Mouse (Mus musculus) hindbrain, embryonic 15.5 days (tissue): ENCODE measurements around the gene Hist1h2bf. TPM values are rescaled to one million over a fixed set of nuclear protein-coding genes. Genes with fewer than 3 reads are reported as not detected.
A peak's percentile ranks its signal among the peaks of the same experiment; 100 is the strongest.
"Not testable (repeated sequence)": the region's sequence is repeated elsewhere in the genome, so short reads cannot be mapped to it uniquely, and the experiment has no call there.

Experiments used
- ATAC-seq: fragments of 200-750 bp; cut with Nextera tagmentation; 2 replicates; pipeline ENCODE4 v1.8.0; 2017; ENCODE audit warnings: low read depth, moderate number of reproducible peaks, moderate TSS enrichment; ENCODE audit not compliant: low FRiP score
- H3K27ac ChIP-seq: fragments of 300-500 bp; sonication (generic); replicated peaks from 2 replicates; pipeline ENCODE4 v1.5.1; 2015; ENCODE audit warnings: mild to moderate bottlenecking, inconsistent platforms
- H3K27me3 ChIP-seq: fragments of 300-500 bp; sonication (generic); 2 replicates; pipeline ENCODE4 v1.6.1; 2015; ENCODE audit warnings: control low read depth, inconsistent platforms
- H3K36me3 ChIP-seq: fragments of 300-500 bp; sonication (generic); 2 replicates; pipeline ENCODE4 v1.6.1; 2015; ENCODE audit warnings: control low read depth, inconsistent platforms
- H3K4me1 ChIP-seq: fragments of 300-500 bp; sonication (generic); replicated peaks from 2 replicates; pipeline ENCODE4 v1.6.1; 2015; ENCODE audit warnings: control low read depth, inconsistent platforms
- H3K4me2 ChIP-seq: fragments of 300-500 bp; sonication (generic); 2 replicates; pipeline ENCODE4 v1.6.1; 2015; ENCODE audit warnings: moderate library complexity, mild to moderate bottlenecking, inconsistent platforms
- H3K4me3 ChIP-seq: fragments of 300-500 bp; sonication (generic); 2 replicates; pipeline ENCODE4 v1.5.1; 2015; ENCODE audit warnings: mild to moderate bottlenecking, inconsistent platforms
- H3K9ac ChIP-seq: fragments of 300-500 bp; sonication (generic); 2 replicates; pipeline ENCODE4 v1.6.1; 2015; ENCODE audit warnings: inconsistent platforms
- H3K9me3 ChIP-seq: fragments of 300-500 bp; sonication (generic); 2 replicates; pipeline ENCODE4 v1.6.1; 2016; ENCODE audit warnings: control low read depth, inconsistent platforms
- WGBS: fragments of 180-500 bp; shearing (Covaris S2); methylation state at CpG from one replicate; pipeline ENCODE4 v1.1.7; 2015; 5-methylcytosine and 5-hydroxymethylcytosine counted together
- polyA plus RNA-seq: library from polyadenylated mRNA; unstranded; fragments of >200 nt; fragmentation: Nextera tagmentation; extraction: Ambion mirVana; gene quantifications from 2 replicates; pipeline ENCODE4 v1.2.1, GENCODE M21; 2015

Gene Hist1h2bf
- polyA plus RNA-seq, 1 experiment from 2014 or later, result 2.0 TPM

DNA sequence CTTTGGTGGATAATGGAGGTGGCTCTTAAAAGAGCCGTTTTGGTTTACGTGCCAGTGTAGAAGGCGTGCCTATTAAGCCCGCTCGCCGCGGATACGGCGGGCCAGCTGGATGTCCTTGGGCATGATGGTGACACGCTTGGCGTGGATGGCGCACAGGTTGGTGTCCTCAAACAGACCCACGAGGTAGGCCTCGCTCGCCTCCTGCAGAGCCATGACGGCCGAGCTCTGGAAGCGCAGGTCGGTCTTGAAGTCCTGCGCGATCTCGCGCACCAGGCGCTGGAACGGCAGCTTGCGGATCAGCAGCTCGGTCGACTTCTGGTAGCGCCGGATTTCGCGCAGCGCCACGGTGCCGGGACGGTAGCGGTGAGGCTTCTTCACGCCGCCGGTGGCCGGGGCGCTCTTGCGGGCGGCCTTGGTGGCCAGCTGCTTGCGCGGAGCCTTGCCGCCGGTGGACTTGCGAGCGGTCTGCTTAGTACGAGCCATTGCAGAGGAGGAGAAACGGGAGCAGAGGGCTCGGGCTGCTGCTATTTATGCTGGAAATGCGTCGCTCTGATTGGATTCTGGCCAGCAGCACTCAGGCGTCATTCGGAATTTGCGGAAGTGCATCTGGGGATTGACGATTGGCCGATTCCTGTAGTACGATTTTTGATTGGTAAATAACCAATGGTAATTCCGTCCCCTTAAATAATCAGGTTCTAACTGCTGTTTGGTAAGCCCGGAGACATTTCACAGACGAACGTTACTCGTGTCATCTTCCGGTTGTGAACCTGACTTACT is 11.9 kb downstream of the Hist1h2bf start, which contains the start of gene Hist1h3e:
Hist1h3e (minus strand) TSS at position 487 of the 777 bp plus-strand sequence.
- Histone ChIP-seq H3K9ac (peak within 1 kb of the TSS; percentile 58), H3K4me2 (peak within 1 kb of the TSS; percentile 78), H3K27ac (peak within 1 kb of the TSS; percentile 97), H3K4me3 (peak within 1 kb of the TSS; percentile 49)
- ATAC-seq, result peak; percentile 97
- H3K36me3 ChIP-seq, H3K9me3 ChIP-seq, H3K27me3 ChIP-seq, H3K4me1 ChIP-seq: not testable (repeated sequence)
- under 1% methylated on average over 53 of the region's 67 CpGs for WGBS

GRCm38 (mm10) chr13:23561531-23561882 is 12.5 kb downstream of the Hist1h2bf start:
- peak overlapping the region; percentile 49 for H3K4me3 ChIP-seq
- 0% methylated on average over 2 of the region's 5 CpGs for WGBS
- not testable (repeated sequence) for H3K36me3 ChIP-seq

GRCm38 (mm10) chr13:23560699-23561098 is 13.3 kb downstream of the Hist1h2bf start:
- H3K4me2 ChIP-seq, result 0 out of 2 replicates have a peak overlapping the region, but pooled peaks have one; percentile 4
- not testable (repeated sequence) for ATAC-seq, H3K36me3 ChIP-seq, H3K27me3 ChIP-seq, H3K9me3 ChIP-seq, H3K27ac ChIP-seq, H3K4me3 ChIP-seq, H3K9ac ChIP-seq
- peaks cover 17% of the 10 kb centered on the region for H3K4me1 ChIP-seq
- 24% methylated on average over 2 of the region's 2 CpGs for WGBS

More at GRCm38 (mm10) chr13:23561531-23561882, 12.5 kb downstream of the Hist1h2bf start:
- Histone ChIP-seq H3K27ac (peak overlapping the region; percentile 97), H3K4me2 (peak overlapping the region; percentile 78), H3K4me1 (peaks cover 11% of the 10 kb centered on the region), H3K9ac (peak overlapping the region; percentile 58; the same call in 1 of the 2 replicates)
- not testable (repeated sequence) for ATAC-seq, H3K9me3 ChIP-seq, H3K27me3 ChIP-seq

DNA sequence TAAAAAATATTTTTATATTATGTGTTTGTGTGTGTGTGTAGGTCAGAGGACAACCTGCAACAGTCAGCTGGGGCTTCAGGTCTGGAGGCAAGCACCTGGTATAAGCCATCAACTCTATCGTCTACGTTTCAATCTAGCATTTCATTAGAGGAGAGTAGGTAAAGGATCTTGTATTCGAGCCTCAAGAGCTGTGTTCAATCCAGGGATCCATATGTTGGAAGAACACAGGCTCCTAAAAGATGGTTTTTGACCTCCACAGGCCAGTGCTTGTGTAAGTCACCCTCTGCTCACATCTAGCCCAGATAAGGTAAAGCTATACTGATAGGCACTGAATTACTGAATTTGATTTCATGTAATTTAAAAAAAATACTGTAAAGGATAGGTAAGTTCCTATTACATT is 17.1 kb downstream of the Hist1h2bf start:
- Histone ChIP-seq H3K4me2 (0 out of 2 replicates have a peak overlapping the region, but pooled peaks have one; percentile 100), H3K4me1 (peaks cover 32% of the 10 kb centered on the region), H3K36me3 (no peaks in the 10 kb centered on the region), H3K9ac (no peak overlapping the region), H3K4me3 (no peak overlapping the region), H3K9me3 (no peaks in the 10 kb centered on the region), H3K27me3 (no peaks in the 10 kb centered on the region), H3K27ac (0 out of 2 replicates have a peak overlapping the region, but pooled peaks have one; percentile 11)
- 75% methylated on average over 3 of the region's 3 CpGs for WGBS
- ATAC-seq, result no peak

GRCm38 (mm10) chr13:23555839-23556416 is 18.1 kb downstream of the Hist1h2bf start:
- peak overlapping the region; percentile 53 for H3K4me3 ChIP-seq
- H3K4me2 ChIP-seq, result peak overlapping the region; percentile 100
- peak overlapping the region; percentile 90 for H3K27ac ChIP-seq
- peak; percentile 88 for ATAC-seq
- H3K27me3 ChIP-seq, result no peaks in the 10 kb centered on the region
- 0% methylated on average over 18 of the region's 18 CpGs for WGBS
- H3K36me3 ChIP-seq, result no peaks in the 10 kb centered on the region
- H3K9me3 ChIP-seq, result no peaks in the 10 kb centered on the region
- peaks cover 36% of the 10 kb centered on the region for H3K4me1 ChIP-seq
- peak overlapping the region; percentile 63 for H3K9ac ChIP-seq

DNA sequence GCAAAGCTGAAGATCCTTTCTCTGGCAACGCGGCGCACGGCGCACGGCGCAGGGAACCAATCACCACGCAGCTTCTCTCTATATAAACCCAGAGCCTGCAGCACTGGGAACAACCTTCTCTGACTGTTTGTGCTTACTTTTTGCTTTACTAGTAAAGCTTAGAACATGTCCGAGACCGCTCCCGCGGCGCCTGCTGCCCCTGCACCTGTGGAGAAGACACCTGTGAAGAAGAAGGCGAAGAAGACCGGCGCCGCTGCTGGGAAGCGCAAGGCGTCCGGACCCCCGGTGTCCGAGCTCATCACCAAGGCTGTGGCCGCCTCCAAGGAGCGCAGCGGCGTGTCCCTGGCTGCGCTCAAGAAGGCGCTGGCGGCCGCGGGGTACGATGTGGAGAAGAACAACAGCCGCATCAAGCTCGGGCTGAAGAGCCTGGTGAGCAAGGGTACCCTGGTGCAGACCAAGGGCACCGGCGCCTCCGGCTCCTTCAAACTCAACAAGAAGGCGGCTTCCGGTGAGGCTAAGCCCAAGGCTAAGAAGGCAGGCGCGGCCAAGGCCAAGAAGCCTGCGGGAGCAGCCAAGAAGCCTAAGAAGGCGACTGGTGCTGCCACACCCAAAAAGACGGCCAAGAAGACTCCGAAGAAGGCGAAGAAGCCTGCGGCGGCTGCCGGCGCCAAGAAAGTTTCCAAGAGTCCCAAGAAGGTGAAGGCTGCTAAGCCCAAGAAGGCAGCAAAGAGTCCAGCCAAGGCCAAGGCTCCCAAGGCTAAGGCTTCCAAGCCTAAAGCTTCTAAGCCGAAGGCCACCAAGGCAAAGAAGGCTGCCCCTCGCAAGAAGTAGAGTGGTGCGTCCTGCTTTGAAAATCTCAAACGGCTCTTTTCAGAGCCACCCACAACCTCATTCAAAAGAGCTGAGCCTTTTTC is 18.8 kb downstream of the Hist1h2bf start:
- Histone ChIP-seq H3K27me3 (no peaks in the 10 kb centered on the region), H3K9ac (peak overlapping the region; percentile 63), H3K4me3 (peak overlapping the region; percentile 53), H3K27ac (peak overlapping the region; percentile 90), H3K9me3 (no peaks in the 10 kb centered on the region), H3K4me2 (peak overlapping the region; percentile 100), H3K36me3 (no peaks in the 10 kb centered on the region), H3K4me1 (peaks cover 38% of the 10 kb centered on the region)
- peak; percentile 79 for ATAC-seq
- under 1% methylated on average over 53 of the region's 54 CpGs for WGBS

DNA sequence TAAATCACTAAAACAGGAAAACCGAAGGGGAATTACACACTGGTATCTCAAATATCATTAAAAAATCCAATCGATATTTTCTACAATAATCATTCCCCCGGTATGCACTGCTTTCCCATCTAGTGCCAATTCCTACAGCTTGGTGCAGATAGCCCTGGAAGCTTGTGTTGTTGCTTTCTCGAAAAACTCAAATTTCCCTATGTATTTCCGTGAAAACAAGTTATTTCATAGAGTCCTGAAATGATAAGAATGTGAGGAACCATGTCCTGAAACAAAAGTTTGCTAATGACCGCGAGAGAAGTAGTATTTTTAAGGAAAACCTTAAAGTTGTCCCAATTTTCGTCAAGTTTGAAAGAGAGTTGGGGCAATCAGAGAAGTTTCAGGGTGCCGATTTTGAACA is 19.6 kb downstream of the Hist1h2bf start:
- peak overlapping the region; percentile 53 for H3K4me3 ChIP-seq
- H3K27ac ChIP-seq, result peak overlapping the region; percentile 90
- H3K9me3 ChIP-seq, result no peaks in the 10 kb centered on the region
- H3K36me3 ChIP-seq, result no peaks in the 10 kb centered on the region
- WGBS, result 21% methylated on average over 9 of the region's 9 CpGs
- H3K4me1 ChIP-seq, result peaks cover 38% of the 10 kb centered on the region
- H3K4me2 ChIP-seq, result peak overlapping the region; percentile 100
- no peaks in the 10 kb centered on the region for H3K27me3 ChIP-seq
- peak overlapping the region; percentile 63 for H3K9ac ChIP-seq
- no peak for ATAC-seq

GRCm38 (mm10) chr13:23552962-23553361 is 21.0 kb downstream of the Hist1h2bf start, which contains the start of gene Hist1h1d:
Gene Hist1h1d (plus strand): TSS chr13:23553262.
- Histone ChIP-seq H3K27ac (0 out of 2 replicates have a peak within 1 kb of the TSS, but pooled peaks have one; percentile 87), H3K4me2 (peak within 1 kb of the TSS; percentile 100), H3K4me3 (no peak within 1 kb of the TSS), H3K27me3 (no peaks in the 10 kb centered on the region), H3K9ac (0 out of 2 replicates have a peak within 1 kb of the TSS, but pooled peaks have one; percentile 17), H3K4me1 (peaks cover 38% of the 10 kb centered on the region), H3K9me3 (no peaks in the 10 kb centered on the region), H3K36me3 (no peaks in the 10 kb centered on the region)
- no peak for ATAC-seq

GRCm38 (mm10) chr13:23551931-23552914 is 21.8 kb downstream of the Hist1h2bf start:
- Histone ChIP-seq H3K9ac (0 out of 2 replicates have a peak overlapping the region, but pooled peaks have one; percentile 17), H3K27ac (peak overlapping the region; percentile 87), H3K36me3 (no peaks in the 10 kb centered on the region), H3K4me3 (peak overlapping the region; percentile 46), H3K9me3 (no peaks in the 10 kb centered on the region), H3K4me2 (peak overlapping the region; percentile 64), H3K4me1 (peaks cover 38% of the 10 kb centered on the region), H3K27me3 (no peaks in the 10 kb centered on the region)
- 52% methylated on average over 8 of the region's 8 CpGs for WGBS
- ATAC-seq, result no peak

DNA sequence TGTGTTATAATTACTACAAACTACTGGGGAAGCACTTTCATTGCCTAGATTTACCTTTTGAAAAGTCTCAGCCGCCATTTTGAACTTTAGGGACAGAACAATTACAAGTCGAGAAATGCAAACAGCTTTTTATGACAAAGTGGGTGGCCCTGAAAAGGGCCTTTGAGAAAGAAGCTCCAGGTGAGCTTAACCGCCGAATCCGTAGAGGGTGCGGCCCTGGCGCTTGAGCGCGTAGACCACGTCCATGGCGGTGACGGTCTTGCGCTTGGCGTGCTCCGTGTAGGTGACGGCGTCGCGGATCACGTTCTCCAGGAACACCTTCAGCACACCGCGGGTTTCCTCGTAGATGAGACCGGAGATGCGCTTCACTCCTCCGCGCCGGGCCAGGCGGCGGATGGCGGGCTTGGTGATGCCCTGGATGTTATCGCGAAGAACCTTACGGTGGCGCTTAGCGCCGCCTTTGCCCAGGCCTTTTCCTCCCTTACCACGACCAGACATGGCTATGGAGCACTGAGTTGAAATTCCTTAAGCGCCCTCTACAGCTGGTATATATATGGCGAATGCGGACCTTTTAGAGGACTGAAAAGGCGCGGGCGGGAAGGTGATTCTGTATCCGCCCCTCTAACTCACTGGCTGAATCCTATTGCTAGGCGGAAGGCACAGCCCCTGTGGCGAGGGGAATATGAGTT is 22.7 kb downstream of the Hist1h2bf start, which contains the start of gene Hist1h4f:
Hist1h4f (minus strand) TSS at position 503 of the 689 bp plus-strand sequence.
- peak within 1 kb of the TSS; percentile 46 for H3K4me3 ChIP-seq
- peak within 1 kb of the TSS; percentile 64 for H3K4me2 ChIP-seq
- not testable (repeated sequence) for H3K27me3 ChIP-seq, H3K36me3 ChIP-seq, H3K9me3 ChIP-seq
- H3K9ac ChIP-seq, result peak within 1 kb of the TSS; percentile 54
- under 1% methylated on average over 47 of the region's 47 CpGs for WGBS
- peaks cover 32% of the 10 kb centered on the region for H3K4me1 ChIP-seq
- H3K27ac ChIP-seq, result peak within 1 kb of the TSS; percentile 87
- peak; percentile 93 for ATAC-seq
